9 mouse cellular contexts compared by ENCODE assay signal in genomic region chr17:31789068-31789583, GRCm38 (mm10).
DNase-seq lines count a peak whose midpoint lies in the region; ATAC-seq and TF ChIP-seq lines count a peak whose summit lies in the region.
"Had no signal": no experiment of that assay in that cellular context is flagged by ENCODE, and none has a peak within 500 bp of the region (broad histone marks: within the 10 kb centered on the region; RNA-seq: fewer than 3 reads in every experiment).

No protein-coding gene starts in this region.

- 65% methylated on average over 9 of the region's 9 CpGs for WGBS in lung, embryonic 16.5 days

- H3K79me2 ChIP-seq in myocyte (ENCODE audit: control insufficient read depth, insufficient read depth) = no peaks in the 10 kb centered on the region

- peaks cover 36% of the 10 kb centered on the region for H3K4me1 ChIP-seq in lung, embryonic 16.5 days (replicated peaks; ENCODE audit: control insufficient read depth, insufficient read depth, low read length)

- peak overlapping the region; percentile 29; the same call in 1 of the 2 replicates for H3K27ac ChIP-seq in lung, embryonic 16.5 days (ENCODE audit: low read length)

- H3K9ac ChIP-seq in lung, embryonic 16.5 days (ENCODE audit: low read length) = 0 out of 2 replicates have a peak overlapping the region, but pooled peaks have one; percentile 4

- no peak for TF ChIP-seq POLR2A in myocyte (IDR thresholded peaks at IDR 0.05; ENCODE audit: insufficient read length, low read depth)

- H3ac ChIP-seq in myocyte (ENCODE audit: control insufficient read depth, insufficient read length) = no peak overlapping the region

- H3K27me3 ChIP-seq in lung, embryonic 16.5 days (ENCODE audit: control insufficient read depth, insufficient read depth, low read depth, low read length) = no peaks in the 10 kb centered on the region
- no peaks in the 10 kb centered on the region for H3K27me3 ChIP-seq in myocyte (ENCODE audit: control insufficient read depth, insufficient read depth, insufficient read length)

- no peak for ATAC-seq in lung, embryonic 16.5 days (ENCODE audit: low read depth)
- ATAC-seq: intestine, embryonic 16.5 days had no signal

- H3K4me3 ChIP-seq in lung, embryonic 16.5 days (ENCODE audit: low read length) = no peak overlapping the region
- peak overlapping the region; percentile 10 for H3K4me3 ChIP-seq in myocyte

- H3K9me3 ChIP-seq in lung, embryonic 16.5 days (ENCODE audit: control insufficient read depth, low read length) = no peaks in the 10 kb centered on the region

- DNase-seq in lung, postnatal 4 days = no peak
- DNase-seq in R1 (ENCODE audit: low read depth, low spot score) = peak; percentile 45
- DNase-seq in kidney, adult 8-10 months = peak; percentile 59 to 74
- no peak for DNase-seq in thymus, postnatal 14 days
- no peak for DNase-seq in cerebellum, adult 11-12 months
- no peak for DNase-seq in cerebellum, adult 8-10 months

- H3K36me3 ChIP-seq in lung, embryonic 16.5 days (ENCODE audit: control insufficient read depth, insufficient read depth, low read length) = no peaks in the 10 kb centered on the region
- no peaks in the 10 kb centered on the region for H3K36me3 ChIP-seq in myocyte (ENCODE audit: control insufficient read depth, insufficient read depth)

- no peak overlapping the region for H3K4me2 ChIP-seq in lung, embryonic 16.5 days (ENCODE audit: low read depth, low read length)
- H3K4me2 ChIP-seq in myocyte (ENCODE audit: low read depth) = peak overlapping the region; percentile 95

TF ChIP-seq in myocyte, 11 proteins besides CTCF, POLR2A, EP300 and RAD21:
- TF ChIP-seq MYOD1 (IDR thresholded peaks at IDR 0.05; ENCODE audit: control insufficient read depth in 1 of 3, insufficient read length in 2 of 3, low read depth in 2 of 3) (peak in 2 of 3 experiments; percentile 92 to 93), E2F4 (IDR thresholded peaks at IDR 0.05; ENCODE audit: insufficient read depth) (no peak), MYOG (IDR thresholded peaks at IDR 0.05; ENCODE audit: control insufficient read depth in 1 of 3, insufficient read depth in 1 of 3, insufficient read length in 2 of 3, low read depth in 2 of 3) (peak; percentile 48 to 93 (median 83)), REST (IDR thresholded peaks at IDR 0.05; ENCODE audit: insufficient read depth, insufficient read length) (no peak), TCF3 (IDR thresholded peaks at IDR 0.05; ENCODE audit: insufficient read length, low read depth) (peak; percentile 84), TCF12 (IDR thresholded peaks at IDR 0.05; ENCODE audit: insufficient read depth, poor library complexity, severe bottlenecking) (peak; percentile 86)

Comparison
In these comparisons a context has a peak if more than half of its experiments do, and no peak if none do; other contexts are left out.
1. DNase-seq: peak in R1 (single experiment) and kidney, adult 8-10 months (2 of 2); none in lung, postnatal 4 days (0 of 2), thymus, postnatal 14 days (single experiment), cerebellum, adult 11-12 months (single experiment) and cerebellum, adult 8-10 months (single experiment).